Mouse (Mus musculus) fat pad, adult 2 months (tissue): ENCODE data around the gene Afap1.
A peak's percentile ranks its signal among the peaks of the same experiment; 100 is the strongest.

Experiments used
- DNase-seq: peaks from one replicate; pipeline ENCODE4 v3.0.0-alpha.2; 2011; ENCODE audit warnings: low read depth, low spot score; ENCODE audit errors: extremely low read depth

The Afap1 gene

GRCm38 (mm10) chr5:35896556-35896955, 3.4 kb downstream of the Afap1 start:
- DNase-seq = no peak

GRCm38 (mm10) chr5:35897147-35897546, 4.0 kb downstream of the Afap1 start:
- no peak for DNase-seq

- no peak for DNase-seq
These were observed 5.0 kb downstream of the Afap1 start for GRCm38 (mm10) chr5:35898114-35898513.

- DNase-seq = no peak
These were observed 5.9 kb downstream of the Afap1 start for GRCm38 (mm10) chr5:35898994-35899393.

- no peak for DNase-seq
These were observed 7.5 kb downstream of the Afap1 start for GRCm38 (mm10) chr5:35900401-35901225.

GRCm38 (mm10) chr5:35901226-35901809, 8.2 kb downstream of the Afap1 start:
- no peak for DNase-seq

- no peak for DNase-seq
These were observed 10.3 kb downstream of the Afap1 start for GRCm38 (mm10) chr5:35903456-35903855.

GRCm38 (mm10) chr5:35905283-35905682, 12.2 kb downstream of the Afap1 start:
- no peak for DNase-seq

GRCm38 (mm10) chr5:35907090-35907489, 14.0 kb downstream of the Afap1 start:
- no peak for DNase-seq

- no peak for DNase-seq
These were observed 14.7 kb downstream of the Afap1 start for GRCm38 (mm10) chr5:35907633-35908426.

- DNase-seq = peak; percentile 74
These were observed 15.7 kb downstream of the Afap1 start for GRCm38 (mm10) chr5:35908626-35909443.

- no peak for DNase-seq
These were observed 22.6 kb downstream of the Afap1 start for GRCm38 (mm10) chr5:35915629-35916300.

GRCm38 (mm10) chr5:35916666-35917065, 23.5 kb downstream of the Afap1 start:
- no peak for DNase-seq

GRCm38 (mm10) chr5:35918387-35918786, 25.3 kb downstream of the Afap1 start:
- DNase-seq = no peak

- no peak for DNase-seq
These were observed 27.0 kb downstream of the Afap1 start for GRCm38 (mm10) chr5:35920076-35920475.

GRCm38 (mm10) chr5:35920557-35920956, 27.4 kb downstream of the Afap1 start:
- DNase-seq = no peak

- DNase-seq = no peak
These were observed 28.0 kb downstream of the Afap1 start for GRCm38 (mm10) chr5:35921141-35921540.

- no peak for DNase-seq
These were observed 28.6 kb downstream of the Afap1 start for GRCm38 (mm10) chr5:35921595-35922254.

- DNase-seq = no peak
These were observed 30.3 kb downstream of the Afap1 start for GRCm38 (mm10) chr5:35923448-35923847.

- DNase-seq = no peak
These were observed 32.1 kb downstream of the Afap1 start for GRCm38 (mm10) chr5:35925171-35925634.
